Mouse (Mus musculus) heart, embryonic 11.5 days (tissue): ENCODE measurements at regions not wholly inside any gene's neighbourhood (a gene's known extent, or its start where the extent isn't known, plus 50 kb on each side); places are given as distances from the start of the nearest gene placed in this dataset.

Experiments used
- ATAC-seq: fragments of 200-750 bp; cut with Nextera tagmentation; replicated peaks from 2 replicates; pipeline ENCODE4 v1.8.0; 2017; ENCODE audit warnings: moderate library complexity; ENCODE audit not compliant: insufficient number of reproducible peaks, low FRiP score, low TSS enrichment
- H3K27ac ChIP-seq: fragments of 300-500 bp; sonication (generic); 2 replicates; pipeline ENCODE4 v1.5.1; 2014; ENCODE audit warnings: mild to moderate bottlenecking, low read depth, low read length
- H3K27me3 ChIP-seq: fragments of 300-500 bp; sonication (generic); 2 replicates; pipeline ENCODE4 v1.6.1; 2014; ENCODE audit warnings: mild to moderate bottlenecking, low read length, mixed read lengths; ENCODE audit not compliant: control insufficient read depth, insufficient read depth
- H3K36me3 ChIP-seq: fragments of 300-500 bp; sonication (generic); 2 replicates; pipeline ENCODE4 v1.6.1; 2014; ENCODE audit warnings: mild to moderate bottlenecking, low read length, moderate library complexity, mixed read lengths; ENCODE audit not compliant: control insufficient read depth, insufficient read depth
- H3K4me1 ChIP-seq: fragments of 300-500 bp; sonication (generic); 2 replicates; pipeline ENCODE4 v1.6.1; 2014; ENCODE audit warnings: low read length; ENCODE audit not compliant: control insufficient read depth, insufficient read depth
- H3K4me2 ChIP-seq: fragments of 300-500 bp; sonication (generic); 2 replicates; pipeline ENCODE4 v1.6.1; 2014; ENCODE audit warnings: mild to moderate bottlenecking, moderate library complexity
- H3K4me3 ChIP-seq: fragments of 300-500 bp; sonication (generic); 2 replicates; pipeline ENCODE4 v1.5.1; 2014; ENCODE audit warnings: low read depth, low read length
- H3K9ac ChIP-seq: fragments of 300-500 bp; sonication (generic); 2 replicates; pipeline ENCODE4 v1.6.1; 2014; ENCODE audit warnings: mild to moderate bottlenecking, low read depth, low read length, moderate library complexity
- H3K9me3 ChIP-seq: fragments of 300-500 bp; sonication (generic); replicated peaks from 2 replicates; pipeline ENCODE4 v1.6.1; 2016; ENCODE audit warnings: low read length; ENCODE audit not compliant: control insufficient read depth
- WGBS: fragments of 180-500 bp; shearing (Covaris S2); extraction: QIAGEN DNeasy Blood & Tissue Kit; methylation state at CpG from one replicate; pipeline ENCODE4 v1.1.7; 2014; ENCODE audit not compliant: insufficient replicate concordance; 5-methylcytosine and 5-hydroxymethylcytosine counted together

DNA sequence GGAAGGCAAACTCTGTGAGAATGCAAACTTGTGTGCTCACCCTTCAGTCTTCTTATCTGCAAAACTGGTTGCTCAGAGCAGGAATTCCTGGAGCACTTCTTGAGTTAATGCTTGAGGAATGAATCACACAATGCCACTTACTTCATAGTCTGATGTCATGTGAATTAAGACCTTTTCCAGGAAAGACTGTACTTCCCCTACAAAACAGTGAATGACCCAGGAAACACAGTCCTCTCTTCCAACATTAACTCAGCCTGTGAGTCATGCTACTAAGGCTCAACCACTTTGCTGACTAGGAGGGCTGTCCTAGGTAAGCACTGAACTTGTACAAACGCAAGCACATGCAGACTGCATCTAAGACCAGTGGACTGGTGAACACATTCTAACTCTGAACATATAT, 112.5 kb upstream of the Rnf32 start:
- WGBS, result 68% methylated on average over 1 of the region's 1 CpGs
- H3K4me1 ChIP-seq, result peaks cover 5% of the 10 kb centered on the region; the same call in 1 of the 2 replicates
- H3K4me2 ChIP-seq, result no peak overlapping the region
- no peaks in the 10 kb centered on the region for H3K27me3 ChIP-seq
- no peaks in the 10 kb centered on the region for H3K9me3 ChIP-seq
- H3K27ac ChIP-seq, result no peak overlapping the region
- H3K9ac ChIP-seq, result no peak overlapping the region
- H3K36me3 ChIP-seq, result no peaks in the 10 kb centered on the region
- H3K4me3 ChIP-seq, result no peak overlapping the region
- ATAC-seq, result no peak

DNA sequence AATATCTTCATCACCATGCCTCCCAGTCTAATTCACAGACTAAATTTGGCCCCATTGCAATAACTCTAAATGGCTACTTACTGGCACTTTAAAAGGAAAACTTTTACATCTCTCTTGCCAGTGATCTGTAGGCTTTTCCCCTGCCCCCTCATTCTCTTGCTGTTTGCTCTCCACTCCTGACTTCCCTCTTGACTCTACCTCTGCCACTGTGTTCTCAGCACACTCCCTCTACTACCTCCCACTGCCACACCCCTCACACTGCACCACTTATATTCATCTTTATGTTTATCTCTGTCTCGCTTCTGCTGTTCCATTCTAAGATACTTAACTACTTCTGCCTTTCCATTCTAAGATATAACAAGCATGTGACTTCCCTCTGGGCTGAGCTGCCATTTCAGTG, 141.4 kb upstream of the Rnf32 start:
- Histone ChIP-seq H3K4me1 (no peaks in the 10 kb centered on the region), H3K27me3 (no peaks in the 10 kb centered on the region), H3K4me2 (no peak overlapping the region), H3K9me3 (no peaks in the 10 kb centered on the region), H3K27ac (no peak overlapping the region), H3K9ac (no peak overlapping the region), H3K36me3 (no peaks in the 10 kb centered on the region), H3K4me3 (no peak overlapping the region)
- ATAC-seq, result no peak
- 78% methylated on average over 1 of the region's 1 CpGs for WGBS

DNA sequence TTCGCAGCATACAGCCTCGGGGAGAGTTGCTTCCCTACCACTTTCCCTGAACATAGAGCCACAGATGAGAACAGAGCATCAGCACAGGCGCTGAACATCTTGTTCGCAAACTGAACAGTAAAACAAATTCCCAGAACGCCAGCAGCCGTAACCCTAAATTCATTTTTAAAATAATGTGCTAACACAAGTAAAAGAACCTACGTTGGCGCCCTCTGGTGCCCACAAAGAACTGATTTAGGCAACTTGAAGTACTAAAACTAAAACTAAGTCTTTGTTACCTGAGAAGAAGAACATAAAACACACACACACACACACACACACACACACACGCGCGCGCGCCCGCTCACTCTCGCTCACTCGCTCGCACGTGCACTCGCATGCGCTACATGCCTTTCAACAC, 159.2 kb upstream of the Rnf32 start:
- WGBS, result 70% methylated on average over 20 of the region's 20 CpGs
- no peak overlapping the region for H3K4me2 ChIP-seq
- no peaks in the 10 kb centered on the region for H3K36me3 ChIP-seq
- no peak overlapping the region for H3K4me3 ChIP-seq
- no peak overlapping the region for H3K9ac ChIP-seq
- no peaks in the 10 kb centered on the region for H3K27me3 ChIP-seq
- no peak for ATAC-seq
- H3K27ac ChIP-seq, result no peak overlapping the region
- H3K9me3 ChIP-seq, result no peaks in the 10 kb centered on the region
- H3K4me1 ChIP-seq, result no peaks in the 10 kb centered on the region; the same call in 1 of the 2 replicates

DNA sequence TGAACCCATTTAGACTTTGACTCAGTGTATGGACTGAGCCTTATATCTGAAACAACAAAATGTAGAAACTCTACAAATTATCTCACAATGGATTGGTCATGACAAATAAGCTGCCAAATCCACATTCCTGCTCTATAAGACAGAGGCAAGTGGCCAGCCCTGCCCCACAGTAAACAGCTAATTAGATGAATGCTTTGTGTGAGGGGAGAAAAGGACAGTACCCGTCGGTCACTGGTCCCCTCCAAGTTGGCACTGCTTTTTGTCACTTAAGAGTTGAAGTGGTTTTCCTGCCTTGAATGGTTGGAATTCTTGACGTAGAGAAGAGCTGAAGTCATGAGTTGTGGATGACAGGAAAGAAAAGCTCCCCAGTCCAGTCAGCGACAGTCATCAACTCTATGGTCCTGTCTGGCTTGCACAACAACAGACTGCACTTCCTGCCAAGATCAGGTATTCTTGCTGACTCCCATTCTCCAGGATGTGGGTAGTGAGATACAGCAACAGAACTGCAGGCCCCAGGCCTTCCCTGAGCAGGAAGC, 162.3 kb upstream of the Rnf32 start:
- Histone ChIP-seq H3K4me1 (peaks cover 6% of the 10 kb centered on the region; the same call in 1 of the 2 replicates), H3K9ac (no peak overlapping the region), H3K27ac (no peak overlapping the region), H3K4me3 (no peak overlapping the region), H3K36me3 (no peaks in the 10 kb centered on the region), H3K27me3 (no peaks in the 10 kb centered on the region), H3K4me2 (no peak overlapping the region), H3K9me3 (no peaks in the 10 kb centered on the region)
- ATAC-seq, result no peak; the same call in 1 of the 2 replicates
- WGBS, result 23% methylated on average over 4 of the region's 4 CpGs

DNA sequence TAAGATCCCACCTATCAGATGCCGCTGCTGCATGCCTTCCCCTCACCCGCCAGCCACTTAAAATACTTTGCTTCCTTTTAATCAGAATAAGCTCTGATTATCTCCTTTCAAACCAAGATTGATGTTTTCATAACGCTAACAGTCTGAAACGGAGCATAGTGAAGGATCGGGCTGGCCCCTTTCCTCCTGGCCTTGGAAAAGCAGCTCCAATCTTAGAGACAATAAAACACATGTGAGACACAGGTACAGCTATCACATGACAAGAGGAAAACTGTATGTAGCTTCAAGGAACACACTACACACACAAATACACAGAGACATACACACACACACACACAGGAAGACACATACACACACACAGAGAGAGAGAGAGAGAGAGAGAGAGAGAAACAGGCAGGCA, 165.3 kb upstream of the Rnf32 start:
- no peak overlapping the region for H3K27ac ChIP-seq
- no peak overlapping the region for H3K4me3 ChIP-seq
- no peaks in the 10 kb centered on the region for H3K9me3 ChIP-seq
- H3K27me3 ChIP-seq, result no peaks in the 10 kb centered on the region
- H3K36me3 ChIP-seq, result no peaks in the 10 kb centered on the region
- peaks cover 6% of the 10 kb centered on the region; the same call in 1 of the 2 replicates for H3K4me1 ChIP-seq
- WGBS, result 13% methylated on average over 5 of the region's 5 CpGs
- H3K9ac ChIP-seq, result no peak overlapping the region; the same call in 1 of the 2 replicates
- H3K4me2 ChIP-seq, result peak overlapping the region; percentile 51
- ATAC-seq, result no peak

DNA sequence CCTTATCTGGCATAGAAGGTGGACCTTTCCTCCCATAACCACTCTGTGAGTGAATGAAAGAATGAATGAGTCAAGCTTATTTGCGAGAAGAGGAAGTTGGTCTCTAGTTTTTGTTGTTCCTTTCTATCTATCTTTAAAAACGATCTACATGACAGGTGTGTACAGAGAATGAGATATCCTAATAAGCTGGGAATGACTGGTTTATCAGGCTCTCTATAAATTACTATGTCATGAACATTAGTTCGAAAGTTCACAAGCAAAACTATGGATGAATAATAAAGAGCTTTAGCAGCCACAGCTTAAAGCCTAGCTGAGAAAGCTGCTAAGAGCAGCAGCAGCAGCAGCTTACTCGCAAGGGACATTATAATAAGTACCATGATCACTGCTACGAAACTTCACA, 165.8 kb upstream of the Rnf32 start:
- Histone ChIP-seq H3K27me3 (no peaks in the 10 kb centered on the region), H3K36me3 (no peaks in the 10 kb centered on the region), H3K9me3 (no peaks in the 10 kb centered on the region), H3K4me1 (peaks cover 6% of the 10 kb centered on the region; the same call in 1 of the 2 replicates), H3K4me2 (peak overlapping the region; percentile 51), H3K9ac (no peak overlapping the region), H3K27ac (no peak overlapping the region), H3K4me3 (no peak overlapping the region)
- 44% methylated on average over 5 of the region's 5 CpGs for WGBS
- no peak for ATAC-seq

DNA sequence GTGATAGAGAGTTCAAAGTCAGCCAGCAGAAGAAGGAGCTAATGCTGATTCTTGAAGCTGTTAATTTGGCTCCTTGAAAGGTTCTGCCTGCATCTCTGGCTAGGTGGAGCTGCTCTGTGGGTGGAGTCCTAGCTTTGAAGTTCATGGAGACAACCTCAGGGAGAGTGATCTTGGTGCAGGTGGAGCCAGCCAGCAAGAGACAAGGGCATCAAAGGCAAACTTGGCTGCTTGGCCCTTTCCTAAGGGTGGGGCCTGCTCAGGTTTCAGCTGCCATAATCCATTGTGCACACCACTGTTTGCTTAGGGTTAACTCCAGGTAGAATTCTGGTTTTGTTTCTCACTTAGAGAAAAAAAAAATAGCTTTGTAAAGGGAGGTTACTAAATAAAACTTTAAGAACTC, 170.7 kb upstream of the Rnf32 start:
- H3K27me3 ChIP-seq, result no peaks in the 10 kb centered on the region
- peaks cover 2% of the 10 kb centered on the region; the same call in 1 of the 2 replicates for H3K4me1 ChIP-seq
- H3K4me3 ChIP-seq, result no peak overlapping the region
- H3K36me3 ChIP-seq, result no peaks in the 10 kb centered on the region
- no peak overlapping the region for H3K27ac ChIP-seq
- H3K9me3 ChIP-seq, result no peaks in the 10 kb centered on the region
- no peak overlapping the region for H3K4me2 ChIP-seq
- no peak overlapping the region for H3K9ac ChIP-seq
- no peak for ATAC-seq

DNA sequence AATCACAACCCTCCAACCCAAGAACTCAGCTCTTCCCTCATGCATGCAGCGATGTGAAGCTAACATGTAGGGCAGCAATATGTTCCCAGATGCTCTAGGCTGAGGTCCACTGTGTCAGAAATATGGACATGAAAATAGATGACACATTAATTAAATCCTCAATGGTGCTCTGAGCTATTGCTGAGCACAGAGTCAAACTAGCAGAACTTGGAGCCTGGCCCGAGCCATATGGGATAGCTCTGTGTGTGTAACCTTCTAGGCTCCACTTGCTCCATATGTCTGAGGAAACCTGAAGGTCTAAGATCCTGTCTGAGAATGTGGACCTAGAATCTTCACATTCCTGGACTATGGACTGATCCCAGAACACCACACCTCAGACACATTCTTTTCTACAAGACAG, 203.0 kb upstream of the Rnf32 start:
- no peak for ATAC-seq
- H3K36me3 ChIP-seq, result no peaks in the 10 kb centered on the region
- WGBS, result 78% methylated on average over 2 of the region's 2 CpGs

DNA sequence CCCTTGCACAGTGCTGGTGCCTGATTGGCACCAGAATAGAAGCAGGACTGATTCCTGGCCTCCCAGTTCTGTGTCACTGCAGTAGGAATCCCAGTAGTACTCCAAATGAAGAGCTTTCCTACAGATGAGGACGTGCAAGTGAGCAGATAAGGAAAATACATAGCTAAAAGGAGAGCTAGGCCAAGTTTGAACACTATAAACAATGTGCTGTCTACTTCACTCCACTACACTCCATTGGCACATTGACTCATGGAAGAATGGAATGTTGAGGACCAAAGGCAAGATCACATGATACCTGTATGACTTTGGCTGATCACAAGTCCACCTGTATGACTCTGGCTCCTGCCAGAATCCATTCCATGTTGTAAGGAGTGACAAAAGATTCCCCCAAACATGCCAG, 215.9 kb upstream of the Rnf32 start:
- Histone ChIP-seq H3K27ac (no peak overlapping the region), H3K9me3 (no peaks in the 10 kb centered on the region), H3K9ac (no peak overlapping the region), H3K36me3 (no peaks in the 10 kb centered on the region), H3K4me1 (no peaks in the 10 kb centered on the region), H3K4me3 (no peak overlapping the region), H3K27me3 (no peaks in the 10 kb centered on the region), H3K4me2 (no peak overlapping the region)
- no peak for ATAC-seq
- WGBS, result 44% methylated on average over 1 of the region's 1 CpGs

More for the DNA sequence above, 203.0 kb upstream of the Rnf32 start:
- Histone ChIP-seq H3K4me2 (no peak overlapping the region), H3K27me3 (no peaks in the 10 kb centered on the region), H3K27ac (no peak overlapping the region), H3K9ac (no peak overlapping the region), H3K4me3 (no peak overlapping the region), H3K4me1 (no peaks in the 10 kb centered on the region), H3K9me3 (no peaks in the 10 kb centered on the region)
